ENCODE assay signal across 19 mouse cellular contexts in the genomic region with DNA sequence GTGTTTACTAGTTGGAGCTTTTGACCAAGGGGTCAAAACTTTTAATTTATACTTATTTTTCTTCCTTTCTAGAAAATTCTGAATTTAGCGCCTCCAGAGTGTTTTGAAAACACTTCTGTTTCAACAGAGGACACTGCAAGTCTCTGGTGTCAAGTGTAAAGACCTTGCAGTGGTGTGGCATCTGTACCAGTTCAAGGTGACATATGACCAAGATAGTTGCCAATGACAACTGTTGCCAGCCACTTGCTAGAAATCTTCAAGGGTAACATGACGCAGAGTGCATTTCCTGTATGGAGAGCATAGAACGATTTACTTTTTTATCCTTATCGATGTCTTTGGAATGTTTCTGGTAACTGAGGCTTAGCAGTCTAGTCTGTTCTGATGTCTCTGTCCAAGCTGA.
DNase-seq lines count a peak whose midpoint lies in the region; ATAC-seq and TF ChIP-seq lines count a peak whose summit lies in the region.
"Had no signal": no experiment of that assay in that cellular context is flagged by ENCODE, and none has a peak within 500 bp of the region (broad histone marks: within the 10 kb centered on the region; RNA-seq: fewer than 3 reads in every experiment).

No protein-coding gene starts in this region.

- intact Hi-C loops in heart, postnatal 25 days (cut with DNase I) = no loop called here

- no peaks in the 10 kb centered on the region for H3K27me3 ChIP-seq in heart, embryonic 15.5 days
- no peaks in the 10 kb centered on the region for H3K27me3 ChIP-seq in lung, embryonic 15.5 days
- no peaks in the 10 kb centered on the region for H3K27me3 ChIP-seq in intestine, embryonic 15.5 days (replicated peaks)
- no peaks in the 10 kb centered on the region for H3K27me3 ChIP-seq in stomach, embryonic 15.5 days (replicated peaks)
- H3K27me3 ChIP-seq in hindbrain, postnatal 0 days (ENCODE audit: insufficient read depth, low read length) = no peaks in the 10 kb centered on the region

- H3K4me2 ChIP-seq in heart, embryonic 15.5 days = no peak overlapping the region
- H3K4me2 ChIP-seq in lung, embryonic 15.5 days = no peak overlapping the region
- no peak overlapping the region for H3K4me2 ChIP-seq in intestine, embryonic 15.5 days (replicated peaks)
- peak overlapping the region; percentile 16; the same call in 1 of the 2 replicates for H3K4me2 ChIP-seq in stomach, embryonic 15.5 days
- H3K4me2 ChIP-seq in hindbrain, postnatal 0 days (ENCODE audit: low read depth, low read length) = no peak overlapping the region
- H3K4me2 ChIP-seq: midbrain, embryonic 11.5 days had no signal

- no peaks in the 10 kb centered on the region for H3K36me3 ChIP-seq in heart, embryonic 15.5 days
- no peaks in the 10 kb centered on the region for H3K36me3 ChIP-seq in lung, embryonic 15.5 days
- no peaks in the 10 kb centered on the region for H3K36me3 ChIP-seq in intestine, embryonic 15.5 days
- H3K36me3 ChIP-seq in stomach, embryonic 15.5 days = no peaks in the 10 kb centered on the region
- H3K36me3 ChIP-seq in hindbrain, postnatal 0 days (ENCODE audit: insufficient read depth, low read length) = no peaks in the 10 kb centered on the region

- no peak overlapping the region for H3K9ac ChIP-seq in heart, embryonic 15.5 days
- H3K9ac ChIP-seq in lung, embryonic 15.5 days = no peak overlapping the region
- no peak overlapping the region for H3K9ac ChIP-seq in intestine, embryonic 15.5 days
- H3K9ac ChIP-seq in stomach, embryonic 15.5 days = no peak overlapping the region
- H3K9ac ChIP-seq in hindbrain, postnatal 0 days (replicated peaks; ENCODE audit: low read length) = no peak overlapping the region
- H3K9ac ChIP-seq: forebrain, postnatal 0 days had no signal

- WGBS in heart, embryonic 15.5 days = 44% methylated on average over 4 of the region's 4 CpGs
- WGBS in lung, embryonic 15.5 days = 49% methylated on average over 4 of the region's 4 CpGs
- 52% methylated on average over 4 of the region's 4 CpGs for WGBS in intestine, embryonic 15.5 days
- WGBS in stomach, embryonic 15.5 days = 64% methylated on average over 4 of the region's 4 CpGs
- WGBS in hindbrain, postnatal 0 days = 86% methylated on average over 4 of the region's 4 CpGs

- H3K4me3 ChIP-seq in heart, embryonic 15.5 days = no peak overlapping the region
- no peak overlapping the region for H3K4me3 ChIP-seq in lung, embryonic 15.5 days
- H3K4me3 ChIP-seq in intestine, embryonic 15.5 days (replicated peaks) = no peak overlapping the region
- H3K4me3 ChIP-seq in stomach, embryonic 15.5 days (replicated peaks) = no peak overlapping the region
- H3K4me3 ChIP-seq in hindbrain, postnatal 0 days (ENCODE audit: low read length) = no peak overlapping the region
- H3K4me3 ChIP-seq: left cerebral cortex, adult 2 months had no signal

- no peaks in the 10 kb centered on the region for H3K9me3 ChIP-seq in heart, embryonic 15.5 days (replicated peaks)
- H3K9me3 ChIP-seq in lung, embryonic 15.5 days = no peaks in the 10 kb centered on the region
- H3K9me3 ChIP-seq in intestine, embryonic 15.5 days = no peaks in the 10 kb centered on the region
- H3K9me3 ChIP-seq in stomach, embryonic 15.5 days = no peaks in the 10 kb centered on the region
- no peaks in the 10 kb centered on the region for H3K9me3 ChIP-seq in hindbrain, postnatal 0 days (ENCODE audit: low read length)

- TF ChIP-seq CTCF in hindbrain, postnatal 0 days (IDR thresholded peaks at IDR 0.05; ENCODE audit: low read depth) = no peak

- no peak for DNase-seq in heart, postnatal 25 days (ENCODE audit: low spot score)
- no peak for DNase-seq in lung, postnatal 4 days
- DNase-seq in hindbrain, postnatal 0 days (ENCODE audit: low spot score) = no peak
- no peak for DNase-seq in c-Kit-positive CD71-positive TER-119-positive erythroid progenitor cells, embryonic 14.5 days (ENCODE audit: low spot score)
- DNase-seq: adrenal gland, postnatal 25 days; cerebellum, adult 9-11 months; forebrain, postnatal 0 days; gastrocnemius, postnatal 14 days; heart, adult 11 months; kidney, adult 8-10 months; kidney, postnatal 10 days; thymus, postnatal 36 days had no signal

- peaks cover 20% of the 10 kb centered on the region for H3K4me1 ChIP-seq in heart, embryonic 15.5 days (replicated peaks)
- H3K4me1 ChIP-seq in lung, embryonic 15.5 days = peaks cover 7% of the 10 kb centered on the region
- no peaks in the 10 kb centered on the region for H3K4me1 ChIP-seq in intestine, embryonic 15.5 days (replicated peaks)
- H3K4me1 ChIP-seq in stomach, embryonic 15.5 days = 0 out of 2 replicates have a peak, but pooled peaks cover 4% of the 10 kb centered on the region
- H3K4me1 ChIP-seq in hindbrain, postnatal 0 days (ENCODE audit: insufficient read depth, low read length) = no peaks in the 10 kb centered on the region

- H3K27ac ChIP-seq in heart, embryonic 15.5 days = 0 out of 2 replicates have a peak overlapping the region, but pooled peaks have one; percentile 7
- peak overlapping the region; percentile 55 for H3K27ac ChIP-seq in lung, embryonic 15.5 days
- 0 out of 2 replicates have a peak overlapping the region, but pooled peaks have one; percentile 27 for H3K27ac ChIP-seq in intestine, embryonic 15.5 days
- H3K27ac ChIP-seq in stomach, embryonic 15.5 days = peak overlapping the region; percentile 72
- no peak overlapping the region for H3K27ac ChIP-seq in hindbrain, postnatal 0 days
- H3K27ac ChIP-seq: left cerebral cortex, adult 2 months had no signal

- ATAC-seq in heart, embryonic 15.5 days (replicated peaks; ENCODE audit: insufficient number of reproducible peaks, insufficient read depth, low FRiP score, low read depth) = no peak
- ATAC-seq in lung, embryonic 15.5 days (ENCODE audit: borderline replicate concordance, extremely low read depth, low FRiP score, low TSS enrichment) = no peak
- 0 out of 2 replicates have a peak, but pooled peaks have one; percentile 51 for ATAC-seq in intestine, embryonic 15.5 days
- no peak for ATAC-seq in stomach, embryonic 15.5 days (ENCODE audit: insufficient read depth, low FRiP score, low read depth)
- ATAC-seq in hindbrain, postnatal 0 days = no peak
- ATAC-seq: CD4-positive, CD25-positive, alpha-beta regulatory T cell, adult 4 months; forebrain, postnatal 0 days had no signal
